Mouse (Mus musculus) spleen, adult 12 weeks (tissue): ENCODE measurements around the gene Epb41l4b.

ENCODE experiments used
- DNase-seq: peaks from one replicate; pipeline ENCODE4 v3.0.0; 2022; ENCODE audit warnings: low spot score

Epb41l4b gene

DNA sequence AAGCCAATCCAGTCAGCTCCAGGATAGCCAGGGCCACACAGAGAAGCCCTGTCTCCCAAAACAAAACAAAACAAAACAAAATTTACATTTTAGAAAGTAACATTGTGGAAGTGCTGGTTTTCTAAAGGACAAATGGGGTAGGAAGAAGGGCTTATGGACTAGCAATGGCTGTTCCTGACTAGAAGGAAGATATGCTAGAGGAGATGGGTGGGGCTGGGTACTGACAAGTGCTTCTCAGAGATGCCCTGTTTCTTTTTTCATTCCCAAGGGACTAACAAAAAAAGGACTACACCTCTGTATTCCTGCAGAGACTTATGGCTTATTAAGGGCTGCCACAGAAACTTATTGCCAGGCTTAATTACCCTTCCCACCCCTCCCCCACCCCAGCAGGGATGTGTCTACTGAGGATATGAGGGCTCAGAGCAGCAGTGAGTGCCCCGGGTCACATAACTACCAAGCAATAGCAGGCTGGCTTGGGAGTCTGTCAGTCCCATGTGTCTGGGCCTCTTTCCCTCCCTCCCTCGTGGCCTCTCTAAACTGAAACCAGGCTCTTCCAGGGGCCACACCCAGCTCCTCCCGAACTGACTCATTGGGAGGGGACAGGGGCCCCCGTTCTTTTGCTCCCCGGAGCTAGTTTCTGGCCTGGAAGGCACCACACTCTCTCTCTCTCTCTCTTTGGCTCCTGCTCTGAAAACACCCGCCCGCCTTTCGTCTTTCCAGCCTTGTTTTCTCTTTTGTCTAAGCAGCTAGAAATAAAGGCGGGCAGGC lies 10.0 kb upstream of the Epb41l4b start:
- no peak for DNase-seq

DNA sequence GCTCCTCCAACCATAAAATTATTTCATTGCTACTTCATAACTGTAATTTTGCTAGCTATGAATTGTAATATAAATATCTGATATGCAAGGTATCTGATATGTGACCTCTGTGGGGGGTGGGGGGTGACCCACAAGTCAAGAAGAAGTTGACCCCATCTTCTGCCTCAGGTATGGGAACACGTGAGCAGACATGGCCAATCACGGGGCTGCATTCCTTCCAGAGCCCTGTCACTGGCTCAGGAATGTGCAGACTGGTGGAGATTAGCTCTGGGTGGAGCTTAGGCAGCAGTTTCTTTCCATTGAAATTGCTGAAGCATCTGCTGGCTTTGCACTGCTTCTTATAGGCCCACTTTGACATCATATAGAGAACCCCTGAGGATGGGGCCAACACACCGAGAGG lies 4.9 kb upstream of the Epb41l4b start:
- no peak for DNase-seq

DNA sequence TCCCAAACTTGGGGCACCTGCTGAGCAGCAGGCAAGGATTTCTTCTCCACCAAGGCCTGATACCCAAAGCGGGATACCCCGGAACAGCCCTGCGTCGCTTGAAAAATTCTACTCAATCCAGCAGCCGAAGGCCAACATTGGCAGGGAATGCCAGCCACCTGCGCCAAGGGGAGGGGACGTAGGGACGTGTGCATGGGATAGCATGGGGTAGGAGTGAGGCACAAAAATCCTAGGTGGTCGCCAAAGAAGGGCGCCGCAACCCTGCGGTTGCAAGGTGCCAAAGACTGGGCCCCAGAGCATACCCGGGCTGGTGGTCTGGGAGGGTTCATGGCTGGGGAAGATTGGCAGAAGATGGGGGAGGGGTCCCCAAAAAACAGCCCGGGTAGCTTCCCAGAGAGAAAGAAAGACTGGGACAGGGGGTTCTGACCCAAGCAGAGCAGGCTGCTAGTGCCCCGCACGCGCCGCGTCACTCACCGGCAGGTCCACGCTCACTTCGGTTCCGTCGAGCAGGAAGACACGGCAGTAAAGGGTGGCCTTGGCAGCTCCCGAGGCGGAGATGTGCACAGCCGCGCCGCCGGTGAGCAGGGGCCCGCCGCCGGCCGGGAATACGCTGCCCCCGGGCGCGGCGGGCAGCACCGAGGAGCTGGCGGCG lies 737 bp downstream of the Epb41l4b start:
- DNase-seq, result no peak

DNA sequence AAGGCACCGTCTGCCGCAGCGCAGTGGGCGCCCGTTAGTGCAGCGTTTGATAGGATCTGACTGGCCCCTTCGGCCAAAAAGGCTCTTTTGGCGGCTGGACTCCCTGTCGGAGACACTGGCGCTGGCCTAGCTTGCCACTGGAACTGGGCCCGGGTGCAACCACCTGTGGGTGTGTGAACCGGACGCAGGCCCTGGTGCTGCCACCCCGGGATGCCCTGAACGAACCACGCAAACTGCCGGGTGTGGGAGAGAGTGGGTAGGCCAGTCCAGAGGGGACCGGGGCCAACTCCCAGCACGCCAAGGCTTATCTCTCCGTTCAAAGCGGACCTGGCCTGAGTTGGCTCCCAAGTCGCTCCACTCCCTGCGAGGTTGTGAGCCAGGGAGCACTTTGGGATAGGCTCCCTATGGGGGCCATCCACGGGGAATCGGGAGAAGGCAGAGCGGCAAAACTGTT lies 1.3 kb downstream of the Epb41l4b start:
- no peak for DNase-seq

DNA sequence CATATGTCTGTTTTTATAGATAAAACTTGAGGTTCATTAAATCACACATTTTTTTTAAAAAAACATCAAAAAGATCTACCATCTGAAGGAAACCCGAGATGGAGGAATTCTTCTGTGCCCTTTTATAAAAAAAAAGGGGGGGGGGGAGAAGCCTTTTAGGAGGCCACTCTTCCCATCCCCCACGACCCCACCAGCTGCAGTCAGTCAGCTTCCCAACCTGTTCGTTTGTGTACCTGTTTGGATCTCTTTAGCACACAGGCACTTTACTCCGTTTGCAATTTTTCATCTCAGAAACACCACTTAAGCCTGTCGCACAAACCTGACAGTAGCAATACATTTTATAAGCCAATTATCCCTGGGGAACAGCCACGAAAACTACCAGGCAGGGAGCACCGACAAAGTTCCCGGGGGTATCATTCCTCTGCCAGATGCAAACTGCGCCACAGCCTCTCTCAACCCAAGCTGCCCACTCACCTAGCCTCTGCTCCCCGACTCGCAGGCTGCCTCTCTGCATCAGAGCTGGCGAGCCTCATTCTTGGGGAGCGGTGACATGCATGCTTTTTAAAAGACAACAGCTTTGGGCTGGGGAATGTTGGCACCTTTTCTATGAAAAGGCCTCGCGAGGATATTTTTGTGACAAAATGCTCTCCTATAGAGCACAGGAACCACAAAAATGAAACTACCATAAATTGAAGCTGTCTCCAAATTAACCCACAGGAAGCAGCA lies 2.1 kb downstream of the Epb41l4b start:
- DNase-seq, result no peak

DNA sequence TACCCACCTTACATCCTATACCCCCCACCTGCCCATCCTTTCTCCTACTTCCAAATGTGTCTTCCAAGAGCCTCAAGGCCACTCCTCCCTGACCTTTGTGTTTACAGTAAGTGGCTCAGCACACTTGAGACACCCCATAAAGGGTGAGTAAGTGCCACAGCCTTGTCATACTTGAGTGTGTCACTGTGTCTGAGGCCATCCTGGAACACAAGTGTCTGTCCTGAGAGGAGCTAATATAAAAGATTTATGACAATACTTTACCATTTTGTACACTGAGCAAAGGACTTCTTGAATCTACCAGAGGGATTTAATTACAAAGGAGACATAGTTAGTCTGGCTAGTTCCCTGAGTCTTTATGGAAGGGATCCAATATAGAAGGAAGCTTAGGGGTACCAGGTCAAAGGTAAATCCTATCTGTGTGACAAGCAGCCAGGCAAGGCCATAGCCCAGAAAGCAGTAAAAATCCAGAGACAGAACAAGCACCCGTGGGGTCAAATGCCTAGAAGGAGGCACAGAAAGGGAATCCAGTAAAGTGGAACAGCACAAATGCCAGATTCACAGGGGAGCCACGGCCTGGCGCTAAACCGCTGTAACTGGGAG lies 2.9 kb downstream of the Epb41l4b start:
- no peak for DNase-seq

DNA sequence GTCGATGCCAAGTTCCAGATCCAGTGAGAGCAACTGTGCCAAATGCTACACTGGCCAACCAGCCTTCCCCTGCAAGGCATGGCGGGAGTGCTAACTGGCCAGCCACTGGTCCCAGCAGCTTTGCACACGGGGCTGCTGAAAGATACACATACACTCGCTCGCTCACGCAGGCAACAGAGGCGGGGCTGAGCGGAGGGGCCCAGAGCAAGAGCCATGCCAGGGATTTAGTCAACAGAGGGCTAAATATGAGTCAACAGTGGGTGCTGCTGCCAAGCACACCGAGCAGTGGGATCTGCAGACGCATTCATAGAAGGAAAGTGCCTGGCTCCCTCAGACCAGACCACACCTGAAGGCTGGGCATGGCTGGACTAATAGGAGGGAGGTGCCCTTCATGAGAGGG lies 3.8 kb downstream of the Epb41l4b start:
- no peak for DNase-seq

DNA sequence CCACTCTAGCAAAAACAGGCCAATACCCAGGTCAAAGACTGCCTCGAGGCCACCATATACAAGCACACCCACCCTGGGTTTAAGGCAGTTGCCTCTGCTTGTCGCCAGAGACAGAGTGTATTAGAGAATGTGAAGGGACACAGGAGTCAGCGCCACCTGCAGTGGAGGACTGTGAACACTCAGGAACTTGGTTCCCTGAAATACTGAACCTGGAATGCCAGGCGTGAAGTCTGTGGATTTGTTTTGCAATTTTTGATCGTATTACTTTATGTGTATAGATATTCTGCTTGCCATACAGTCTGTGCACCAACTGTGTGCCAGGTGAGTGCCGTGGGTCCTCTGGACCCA lies 5.2 kb downstream of the Epb41l4b start:
- no peak for DNase-seq

DNA sequence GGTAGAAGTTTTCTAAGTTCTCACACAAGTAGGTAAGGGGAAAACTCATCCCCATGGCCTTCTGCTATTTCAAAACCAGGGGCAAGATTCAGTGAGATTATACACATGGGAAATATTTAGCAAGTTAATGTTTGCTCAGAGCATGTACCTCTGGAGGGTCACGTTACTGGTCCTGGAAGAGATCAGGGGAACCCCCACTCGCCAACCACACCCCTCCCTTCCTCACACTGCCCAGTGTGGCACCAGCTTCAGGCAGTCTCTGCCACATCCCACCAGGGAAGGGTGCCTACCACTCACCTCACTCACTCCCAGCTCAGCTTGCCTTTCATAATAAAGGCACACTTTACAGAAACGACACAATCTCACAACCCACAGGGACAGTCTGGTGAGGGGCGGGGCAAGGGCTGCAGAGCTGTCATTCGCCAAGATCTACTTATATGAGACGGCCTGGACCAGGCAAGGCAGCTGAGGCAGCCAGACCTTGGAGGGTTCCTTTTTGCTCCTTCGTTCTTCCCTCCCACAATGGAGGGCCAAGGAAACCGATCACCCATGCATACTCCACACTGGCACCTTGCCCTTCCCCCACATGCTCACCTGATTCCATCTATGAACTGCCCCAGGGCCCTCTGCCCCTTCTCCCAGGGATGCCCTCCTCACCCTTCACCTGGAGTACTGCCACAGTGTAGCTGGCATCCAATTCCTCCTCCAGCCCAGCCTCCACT lies 5.7 kb downstream of the Epb41l4b start:
- no peak for DNase-seq

DNA sequence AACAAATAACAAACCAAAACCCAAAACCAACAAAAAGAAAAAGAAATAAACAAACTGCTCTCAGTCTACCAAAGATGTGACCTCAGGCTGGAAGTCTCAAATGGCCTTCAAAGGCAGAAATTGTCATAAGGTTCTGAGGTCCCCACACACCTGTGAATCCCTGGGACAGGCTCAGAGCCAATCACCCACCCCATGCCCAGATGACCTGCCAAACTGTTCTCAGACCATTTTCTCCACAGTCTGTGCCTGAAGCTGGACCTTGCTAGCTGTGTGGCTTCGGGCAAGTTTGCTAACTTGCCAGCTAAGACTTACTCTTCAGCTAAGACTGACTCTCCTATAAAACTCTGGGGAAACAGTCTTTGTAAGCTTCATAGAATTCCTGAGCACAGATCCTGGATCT lies 7.8 kb downstream of the Epb41l4b start:
- DNase-seq, result no peak

DNA sequence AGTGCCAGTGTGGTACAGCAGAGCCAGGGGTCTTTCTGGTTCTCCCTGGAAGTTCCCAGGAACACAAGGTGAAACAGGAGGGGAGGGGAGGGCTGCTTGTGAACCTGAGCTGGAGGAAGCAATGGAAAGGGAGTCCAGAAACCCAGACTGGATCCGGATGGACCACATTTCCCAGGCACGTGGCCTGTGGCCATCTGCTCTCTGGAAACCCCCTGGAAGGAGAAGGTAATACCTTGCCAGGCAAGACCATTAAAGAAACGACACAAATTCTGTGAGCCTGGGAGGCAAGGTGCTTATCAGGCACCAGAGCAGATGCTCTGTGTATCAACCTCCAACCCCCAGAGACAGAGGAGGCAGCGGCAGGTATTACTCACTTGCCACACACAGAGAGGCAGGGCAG lies 8.7 kb downstream of the Epb41l4b start:
- DNase-seq, result no peak

DNA sequence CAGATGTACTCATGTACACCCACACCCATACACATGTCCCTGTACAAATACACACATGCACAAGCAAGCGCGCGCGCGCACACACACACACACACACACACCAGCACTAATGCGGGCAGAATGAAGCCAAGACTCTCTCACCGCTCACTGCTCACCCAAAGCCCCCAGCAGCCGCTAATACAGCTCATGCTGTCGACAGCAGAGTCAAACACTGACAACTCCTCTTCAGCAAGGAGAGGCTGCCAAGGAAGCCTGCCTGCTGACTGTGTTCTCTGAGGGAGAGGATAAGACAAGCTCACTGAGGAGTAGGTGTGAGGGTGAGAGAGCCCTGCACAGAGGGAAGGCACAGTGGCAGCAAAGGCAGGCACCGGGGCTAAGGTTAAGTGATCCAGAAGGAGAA lies 11.4 kb downstream of the Epb41l4b start:
- DNase-seq, result no peak

DNA sequence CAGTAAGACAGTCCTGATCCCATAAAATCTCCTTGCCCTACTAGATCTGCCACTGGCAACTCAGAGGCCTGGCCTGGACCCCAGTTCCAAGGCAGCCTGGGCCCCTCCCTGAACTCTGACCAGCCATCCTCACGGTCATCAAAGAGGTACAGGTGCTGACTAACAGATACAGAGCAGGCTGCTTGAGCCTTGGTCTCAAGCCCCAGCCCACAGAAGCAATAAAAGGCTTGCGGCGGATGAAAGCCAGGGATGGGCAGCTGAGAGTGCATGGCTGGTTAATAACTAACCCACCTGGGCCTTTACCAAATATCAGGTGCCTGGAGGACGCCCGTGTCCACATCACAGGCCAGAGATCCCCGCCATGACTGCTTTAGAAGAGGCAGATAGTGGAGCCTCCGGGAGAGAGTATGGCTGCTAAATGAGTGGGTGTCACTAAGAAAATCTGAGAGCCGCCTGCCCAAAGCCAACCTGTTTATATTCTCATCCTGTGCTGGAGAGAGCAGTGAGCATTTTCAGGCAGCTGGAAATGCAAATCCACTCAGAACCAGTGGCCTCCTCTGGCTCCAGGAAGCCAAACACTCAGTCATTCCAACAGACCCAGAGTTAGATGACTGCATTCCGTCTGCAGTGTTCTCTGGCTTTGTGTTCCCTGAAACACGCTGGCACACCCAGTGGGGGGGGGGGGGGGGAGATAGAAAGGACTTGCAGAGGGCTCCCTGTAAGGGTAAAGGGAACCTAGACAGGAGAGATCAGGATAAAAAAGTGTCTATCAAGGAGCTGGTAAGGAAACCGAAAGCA lies 13.3 kb downstream of the Epb41l4b start:
- DNase-seq, result no peak

DNA sequence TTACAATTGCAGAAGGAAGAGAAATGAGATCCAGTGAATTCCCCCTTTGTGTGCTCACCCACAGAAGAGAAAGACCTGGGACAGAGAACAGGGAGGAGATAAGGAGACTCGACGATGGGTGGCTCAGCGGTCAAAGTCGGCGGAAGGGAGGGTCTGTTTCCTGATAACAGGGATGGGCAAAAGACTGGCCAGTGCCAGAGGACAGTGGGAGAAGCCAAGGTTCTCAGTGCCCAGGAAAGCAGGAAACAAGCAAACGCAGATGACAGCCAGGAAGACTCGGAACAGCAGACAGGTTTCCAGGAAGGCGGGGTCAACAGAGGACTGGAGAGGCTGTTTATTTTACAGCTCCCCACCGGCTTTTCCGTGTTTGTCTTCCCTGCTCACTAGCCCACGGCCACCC lies 20.2 kb downstream of the Epb41l4b start:
- no peak for DNase-seq

DNA sequence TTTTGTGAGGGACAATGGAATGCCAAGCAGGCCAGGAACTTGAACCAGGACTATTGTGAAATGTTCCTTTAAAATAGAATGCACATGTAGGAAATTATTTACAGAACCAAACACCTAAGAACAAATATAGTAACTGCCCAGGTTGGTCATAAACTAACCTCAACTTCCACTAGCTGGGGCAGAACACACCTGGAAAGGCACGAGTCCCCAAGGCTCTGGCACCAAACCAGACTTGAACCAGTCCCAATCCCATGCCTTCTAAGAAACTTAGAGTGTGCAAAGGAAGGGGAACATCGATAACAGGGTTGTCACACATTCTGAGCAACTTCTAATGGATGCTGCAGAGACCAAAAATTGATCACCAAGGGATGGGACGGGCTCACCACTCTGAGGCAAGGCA lies 21.1 kb downstream of the Epb41l4b start:
- no peak for DNase-seq

DNA sequence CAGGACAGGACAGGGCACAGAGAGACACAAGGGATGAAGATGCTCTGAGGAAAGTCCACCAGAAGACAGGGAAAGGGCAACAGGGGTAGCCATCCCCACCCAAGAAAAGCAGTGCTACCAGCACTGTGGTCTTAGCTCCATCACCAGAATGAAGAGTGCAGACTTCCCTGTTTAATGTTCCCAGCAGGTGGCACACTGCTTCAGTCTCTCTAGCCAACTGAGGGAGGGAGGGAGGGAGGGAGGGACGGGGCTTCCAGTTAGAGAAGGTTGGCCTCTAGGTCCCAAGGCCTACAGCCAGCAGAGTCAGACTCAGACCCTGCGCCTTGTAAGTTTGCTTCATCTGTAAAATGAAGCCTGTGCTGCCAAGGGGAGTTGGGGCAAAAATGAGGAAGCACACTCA lies 22.7 kb downstream of the Epb41l4b start:
- DNase-seq, result no peak

DNA sequence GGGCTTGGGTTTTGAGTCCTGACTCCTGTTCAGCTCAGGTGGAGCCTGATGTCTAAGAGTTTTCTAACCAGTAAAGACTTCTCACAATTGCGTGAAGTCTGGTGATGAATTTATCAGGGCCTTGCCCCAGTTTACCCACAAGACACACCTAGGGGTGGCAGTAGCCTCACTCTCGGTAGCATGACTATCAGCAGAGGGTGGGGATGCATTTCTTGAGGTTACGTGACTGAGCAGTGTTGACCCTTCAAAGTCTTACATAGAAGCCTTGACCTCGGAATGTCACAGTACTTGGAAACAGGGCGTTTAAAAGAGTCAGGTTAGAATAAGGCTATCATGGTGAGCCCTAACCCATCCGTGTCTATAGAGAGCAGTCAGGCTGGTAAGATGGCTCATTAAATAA lies 23.3 kb downstream of the Epb41l4b start:
- no peak for DNase-seq

DNA sequence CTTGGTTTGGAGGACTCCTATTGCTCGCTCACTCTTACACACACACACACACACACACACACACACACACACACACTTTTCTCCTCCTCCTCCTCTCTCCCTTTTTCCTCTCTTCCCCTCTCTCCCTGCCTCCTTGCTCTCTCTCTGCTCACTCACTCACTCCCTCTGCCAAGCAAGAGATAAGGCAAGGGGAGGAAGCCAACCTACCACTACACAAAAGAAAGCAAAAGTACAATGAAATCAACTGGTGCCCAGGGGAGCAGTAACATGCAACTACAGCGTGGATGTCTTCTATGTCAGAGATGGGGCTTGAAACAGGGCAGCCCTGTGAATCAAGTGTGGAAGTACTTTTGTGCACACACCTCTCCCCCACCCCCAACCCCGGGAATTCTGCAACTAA lies 24.4 kb downstream of the Epb41l4b start:
- DNase-seq, result no peak

DNA sequence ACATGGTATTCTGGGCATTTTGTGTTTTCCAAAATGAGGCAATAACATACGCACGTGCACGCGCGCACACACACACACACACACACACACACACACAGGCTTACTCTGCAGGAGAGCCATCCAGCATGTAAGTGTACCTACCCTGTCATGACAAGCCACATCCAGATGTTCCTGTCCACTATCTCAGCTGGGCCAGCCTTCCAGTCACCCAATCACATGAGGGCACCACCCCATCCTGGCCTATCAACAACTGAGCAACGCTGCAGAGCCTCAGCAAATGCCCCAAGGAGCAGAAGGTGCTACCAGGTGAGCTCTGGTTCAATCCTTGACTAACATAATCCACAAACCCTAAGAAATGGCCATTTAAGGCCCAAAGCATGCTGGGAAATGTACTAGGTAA lies 27.0 kb downstream of the Epb41l4b start:
- no peak for DNase-seq

DNA sequence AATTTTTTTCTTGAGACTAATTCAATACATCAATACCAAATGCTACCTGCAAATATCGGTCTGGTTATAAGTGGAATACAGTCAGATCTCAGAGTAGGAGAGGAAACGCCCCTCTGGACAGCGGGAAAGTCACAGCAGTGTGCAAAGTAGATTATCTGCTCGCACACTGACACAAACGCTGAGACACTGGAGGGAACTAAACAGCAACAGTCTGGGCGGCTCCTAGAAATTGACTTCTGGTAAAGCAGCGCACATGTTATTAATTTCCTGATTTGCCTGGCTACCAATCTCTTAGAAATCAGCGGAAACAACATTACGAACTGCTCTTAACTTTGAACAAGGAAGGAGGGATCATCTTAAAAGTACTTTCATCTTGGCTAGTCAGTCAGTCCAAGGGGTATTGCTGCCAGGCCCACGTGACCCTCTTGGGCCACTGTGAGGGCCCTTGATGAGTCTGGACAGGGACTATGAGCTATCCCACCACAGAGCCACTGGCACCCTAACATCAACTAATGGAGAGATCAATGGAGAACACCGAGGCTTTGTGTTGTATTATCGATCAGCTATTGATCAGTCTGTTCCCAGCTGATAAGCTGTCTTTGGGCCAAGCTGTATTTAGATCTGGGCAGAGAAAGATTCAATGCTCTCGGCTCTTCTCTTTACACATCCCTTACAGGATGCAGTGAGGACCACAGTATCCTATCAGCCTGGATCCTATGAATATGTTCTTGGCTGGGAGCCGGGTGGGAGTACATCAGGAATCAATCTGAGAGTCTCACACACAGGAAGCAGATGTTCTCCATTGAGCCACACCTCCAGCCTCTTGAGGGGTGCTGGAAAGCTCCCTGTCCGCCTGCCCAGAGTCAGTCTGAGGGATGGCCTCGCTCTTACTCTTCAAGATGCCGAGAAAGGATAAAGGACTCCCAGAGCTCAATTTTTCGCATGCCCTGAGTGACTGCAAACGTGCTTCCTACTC lies 28.3 kb downstream of the Epb41l4b start:
- DNase-seq, result no peak
